Mouse (Mus musculus) adrenal gland, adult 8-10 months (tissue): ENCODE measurements around the gene Abhd14b. TPM values are rescaled to one million over a fixed set of nuclear protein-coding genes. Genes with fewer than 3 reads are reported as not detected.
"Not testable (repeated sequence)": the region's sequence is repeated elsewhere in the genome, so short reads cannot be mapped to it uniquely, and the experiment has no call there.

ENCODE experiments used
- DNase-seq: peaks from one replicate; pipeline ENCODE4 v3.0.0; 2022
- total RNA-seq, 4 experiments: library from RNA; stranded (reverse); gene quantifications; 2 replicates each; pipeline ENCODE4 v1.2.4; 2022

The Abhd14b gene
- total RNA-seq, 4 experiments from 2014 or later = 46.4 to 65.7 (median 49.1) TPM

DNA sequence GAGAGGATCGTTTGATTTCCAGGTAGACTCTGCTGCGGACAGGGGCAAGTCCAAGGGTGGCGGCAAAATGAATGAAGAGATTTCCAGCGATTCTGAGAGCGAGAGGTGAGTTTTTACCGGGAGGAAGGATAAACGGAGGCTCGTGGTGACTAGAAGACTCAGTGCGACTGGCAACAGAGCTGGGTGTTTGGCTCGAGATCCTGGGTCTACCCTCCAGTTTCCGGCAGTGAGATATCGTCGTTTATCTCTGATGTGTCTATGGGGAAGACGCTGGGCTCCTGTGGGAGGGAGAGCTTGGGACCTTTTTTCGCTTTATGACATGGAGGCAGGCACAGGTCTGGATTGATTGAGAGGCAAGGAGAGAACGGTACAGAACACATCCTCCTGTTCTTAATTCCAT is 30.4 kb downstream of the Abhd14b start:
- peak; percentile 5 for DNase-seq

DNA sequence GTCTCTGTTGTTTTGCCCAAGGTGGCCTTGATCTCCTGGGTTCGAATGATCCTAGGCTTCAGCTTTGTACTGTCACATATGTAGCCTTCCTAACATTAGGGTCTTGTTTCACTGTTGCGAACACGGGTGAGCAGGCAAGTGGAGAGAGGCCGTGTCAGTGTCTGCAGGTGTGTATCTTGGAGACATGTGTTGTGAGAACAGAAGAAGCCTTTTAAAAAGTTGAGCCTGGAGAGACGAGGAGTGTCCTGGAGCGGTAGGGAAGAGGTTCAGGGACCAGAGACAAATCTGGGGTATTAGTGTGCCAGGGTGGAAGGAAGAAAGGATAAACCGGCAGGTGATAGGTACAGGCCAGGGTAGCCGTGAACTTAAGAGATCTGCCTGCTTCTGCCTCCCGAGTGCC is 30.8 kb downstream of the Abhd14b start:
- no peak for DNase-seq

DNA sequence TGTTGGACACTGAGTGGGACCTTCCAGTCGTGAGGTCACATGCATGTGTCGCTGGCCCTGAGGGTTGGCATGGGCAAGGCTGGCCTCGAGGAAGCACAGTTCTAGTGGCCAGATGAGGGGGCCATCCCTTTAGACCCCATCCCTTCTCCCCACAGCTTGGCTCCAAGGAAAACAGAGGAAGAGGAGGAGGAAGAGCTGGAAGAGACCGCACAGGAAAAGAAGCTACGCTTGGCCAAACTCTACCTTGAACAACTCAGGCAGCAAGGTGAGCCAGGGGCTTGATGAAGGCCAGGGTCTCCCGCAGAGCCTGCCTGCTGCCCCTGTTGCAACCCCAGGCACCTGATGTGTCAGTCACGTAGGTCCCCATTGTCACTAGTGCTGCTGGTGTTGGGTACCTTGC is 33.3 kb downstream of the Abhd14b start:
- no peak for DNase-seq

DNA sequence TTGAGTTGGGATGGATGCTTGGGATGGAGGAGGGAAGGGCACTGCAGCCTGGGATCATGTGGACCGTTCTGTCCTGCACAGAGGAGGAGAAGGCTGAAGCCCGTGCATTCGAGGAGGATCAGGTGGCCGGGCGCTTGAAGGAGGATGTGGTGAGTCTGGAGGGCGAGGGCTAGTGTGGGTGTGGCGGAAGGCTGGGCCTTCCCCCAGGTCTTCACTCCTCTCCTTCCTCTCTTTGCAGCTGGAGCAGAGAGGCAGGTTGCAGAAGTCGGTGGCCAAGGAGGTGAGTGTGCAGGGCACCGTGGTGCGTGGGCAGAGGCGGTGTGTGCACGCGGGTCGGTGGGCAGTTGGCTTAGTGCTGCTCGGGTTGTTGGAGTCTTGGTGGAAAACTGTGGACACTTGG is 33.8 kb downstream of the Abhd14b start:
- no peak for DNase-seq

DNA sequence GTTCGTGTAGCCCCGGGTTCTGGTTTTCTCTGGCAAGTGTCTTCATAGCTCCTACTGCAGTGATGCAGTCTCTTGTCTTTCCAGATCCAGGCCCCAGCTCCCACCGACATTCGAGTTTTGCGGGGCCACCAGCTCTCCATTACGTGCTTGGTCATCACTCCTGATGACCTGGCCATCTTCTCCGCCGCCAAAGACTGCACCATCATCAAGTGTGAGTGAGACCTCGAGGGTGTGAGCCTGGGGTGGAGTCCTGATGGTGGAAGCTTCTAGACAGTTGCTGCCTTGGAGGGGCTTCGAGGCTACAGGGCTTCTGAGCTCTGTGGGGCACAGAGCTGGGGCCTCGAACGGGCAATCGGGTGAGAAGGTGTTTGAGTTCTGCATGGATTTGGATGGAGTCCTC is 34.4 kb downstream of the Abhd14b start:
- no peak for DNase-seq

DNA sequence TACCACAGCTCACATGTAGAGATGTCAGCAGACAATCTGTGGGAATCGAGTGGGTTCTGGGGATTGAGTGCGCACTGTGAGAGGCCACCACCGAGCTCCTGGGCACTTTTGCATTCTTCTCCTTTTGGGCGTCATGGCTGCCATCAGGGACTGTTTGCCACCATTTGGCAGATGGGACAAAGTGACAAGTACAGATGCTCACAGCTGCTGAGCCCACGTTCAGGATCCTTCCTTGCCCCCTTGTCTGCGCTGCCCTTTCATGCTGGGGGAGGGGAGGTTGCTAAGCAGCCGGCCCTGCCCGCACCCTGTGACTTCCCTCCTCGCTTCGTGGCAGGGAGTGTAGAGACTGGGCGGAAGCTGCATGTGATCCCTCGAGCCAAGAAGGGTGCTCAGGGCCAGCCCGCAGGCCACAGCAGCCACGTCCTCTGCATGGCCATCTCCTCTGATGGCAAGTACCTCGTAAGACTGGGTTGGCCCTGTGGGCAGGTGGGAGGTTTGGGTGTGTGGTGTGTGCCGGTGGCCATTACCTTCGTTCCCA is 35.4 kb downstream of the Abhd14b start:
- no peak for DNase-seq

DNA sequence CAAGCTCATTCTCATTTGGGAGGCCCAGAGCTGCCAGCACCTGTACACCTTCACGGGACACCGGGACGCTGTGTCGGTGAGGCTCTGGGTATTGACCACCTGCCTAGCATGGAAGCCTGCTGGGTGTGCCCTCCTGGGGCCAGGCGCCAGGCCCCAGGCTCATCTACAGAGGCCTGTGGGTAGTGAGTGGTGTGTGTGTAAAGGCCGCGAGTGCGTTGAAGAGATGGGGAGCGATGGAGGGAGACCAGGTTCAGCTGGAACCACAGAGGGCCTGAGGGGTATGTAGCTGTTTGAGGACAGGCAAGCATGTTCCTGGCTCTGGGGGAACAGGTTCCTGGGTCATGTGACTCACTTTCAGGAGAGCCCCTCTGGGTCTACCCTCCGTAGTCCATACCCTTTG is 35.9 kb downstream of the Abhd14b start:
- DNase-seq = no peak

DNA sequence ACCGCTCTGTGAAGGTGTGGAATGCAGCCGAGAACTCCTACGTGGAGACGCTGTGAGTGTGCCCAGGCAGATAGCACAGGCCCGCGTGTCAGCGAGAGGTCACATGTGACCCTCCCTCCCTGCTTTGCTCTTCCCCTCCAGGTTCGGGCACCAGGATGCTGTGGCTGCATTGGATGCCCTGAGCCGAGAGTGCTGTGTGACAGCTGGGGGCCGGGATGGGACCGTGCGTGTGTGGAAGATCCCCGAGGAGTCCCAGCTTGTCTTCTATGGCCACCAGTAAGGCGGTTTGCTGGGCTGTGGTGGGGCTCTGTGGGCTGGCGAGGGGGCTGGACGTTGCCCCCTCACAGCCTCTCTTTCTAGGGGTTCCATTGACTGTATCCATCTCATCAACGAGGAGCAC is 36.3 kb downstream of the Abhd14b start:
- no peak for DNase-seq

DNA sequence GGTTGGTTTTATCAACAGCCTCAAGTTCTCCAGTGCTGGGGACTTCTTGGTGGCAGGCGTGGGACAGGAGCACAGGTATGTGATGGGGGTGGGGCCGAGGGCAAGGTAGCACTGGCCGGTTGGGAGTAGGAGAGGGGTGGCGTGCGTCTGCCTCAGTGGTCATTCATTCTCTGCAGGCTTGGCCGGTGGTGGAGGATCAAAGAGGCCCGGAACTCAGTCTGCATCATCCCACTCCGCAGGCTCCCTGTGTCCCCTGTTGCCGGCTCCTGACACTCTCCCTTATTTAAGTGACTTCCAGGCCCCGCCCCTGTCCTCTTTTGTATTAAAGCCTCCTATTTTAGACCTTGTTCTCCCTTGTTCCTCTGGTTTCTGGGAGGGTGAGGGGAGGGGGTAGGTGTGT is 37.8 kb downstream of the Abhd14b start:
- no peak for DNase-seq

DNA sequence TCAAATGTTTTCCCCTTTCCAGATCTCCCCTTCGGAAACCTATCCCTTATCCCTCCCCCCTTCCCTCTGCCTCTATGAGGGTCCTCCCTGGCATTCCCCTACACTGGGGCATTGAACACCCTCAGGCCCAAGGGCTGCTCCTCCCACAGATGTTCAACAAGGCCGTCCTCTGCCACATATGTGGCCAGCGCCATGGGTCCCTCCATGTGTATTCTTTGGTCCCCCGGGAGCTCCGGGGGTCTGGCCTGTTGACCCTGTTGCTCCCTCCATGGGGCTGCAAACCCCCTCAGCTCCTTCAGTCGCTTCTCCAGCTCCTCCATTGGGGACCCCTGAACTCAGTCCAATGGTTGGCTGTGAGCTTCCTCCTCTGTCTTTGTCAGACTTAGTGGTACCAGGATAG is 40.3 kb downstream of the Abhd14b start:
- DNase-seq = not testable (repeated sequence)

DNA sequence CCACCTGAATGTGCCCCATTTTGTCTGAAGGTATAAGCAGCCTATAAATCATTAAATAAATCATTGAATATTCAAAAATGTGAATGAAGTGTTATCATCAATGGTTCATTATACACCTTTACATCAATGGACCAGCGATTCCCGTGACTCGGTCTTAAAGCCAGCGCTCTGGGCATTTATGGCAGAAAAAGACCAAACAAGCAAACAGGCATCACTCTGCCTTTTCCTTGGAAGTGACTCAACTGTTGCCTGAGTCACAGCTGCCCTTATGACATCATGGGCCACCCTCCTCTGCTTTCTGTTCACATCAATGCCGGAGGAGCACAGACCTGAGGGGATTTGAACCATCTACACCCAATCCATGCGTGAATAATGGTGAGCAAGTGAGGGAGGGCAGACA is 52.4 kb downstream of the Abhd14b start, which contains the start of gene Iqcf1:
Gene Iqcf1, plus strand, starts transcription at position 301 of the 400 bp plus-strand sequence.
- DNase-seq = no peak

DNA sequence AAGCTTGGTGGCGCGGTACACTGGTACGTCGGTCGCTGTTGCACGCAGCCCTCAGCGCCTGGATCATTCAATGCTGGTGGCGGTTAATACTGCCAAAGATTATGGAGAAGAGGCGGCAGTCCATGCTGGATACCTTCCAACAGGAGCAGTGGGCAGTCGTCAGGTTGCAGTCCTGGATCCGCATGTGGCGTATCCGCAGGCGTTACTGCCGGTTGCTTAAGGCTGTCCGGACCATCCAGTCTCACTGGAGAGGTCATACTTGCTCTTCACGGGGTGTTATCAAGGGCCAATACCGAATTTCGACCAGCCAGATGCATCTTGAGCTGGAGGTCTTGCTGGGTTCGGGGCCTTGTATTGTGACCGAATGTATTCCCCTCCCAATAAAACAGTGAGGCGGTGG is 54.6 kb downstream of the Abhd14b start:
- DNase-seq = no peak

Other genes with a start within 250 kb of the Abhd14b start
- gene Ppm1m, start 247.7 kb upstream of the Abhd14b start, total RNA-seq = 100 to 1,000 TPM in 3 of 4 experiments, 10 to 100 TPM in 1; 95.9 to 143 (median 121) TPM
- gene Twf2, start 244.4 kb upstream of the Abhd14b start, total RNA-seq = 100 to 1,000 TPM in 3 of 4 experiments, 10 to 100 TPM in 1; 92.9 to 136 (median 118) TPM
- gene Tlr9, start 224.9 kb upstream of the Abhd14b start, total RNA-seq = 1 to 10 TPM in 3 of 4 experiments, under 1 TPM in 1; 0.98 to 2.7 (median 1.5) TPM
- 1,000 to 10,000 TPM in 3 of 4 experiments, 100 to 1,000 TPM in 1; 739 to 2,154 (median 1,752) TPM for gene Alas1, start 198.8 kb upstream of the Abhd14b start, total RNA-seq
- 1 to 10 TPM; 3.9 to 6.5 (median 5.5) TPM for gene Poc1a, start 166.4 kb upstream of the Abhd14b start, total RNA-seq
- gene Dusp7, start 78.8 kb upstream of the Abhd14b start, total RNA-seq = 10 to 100 TPM; 13.1 to 22.0 (median 18.4) TPM
- gene Rpl29, start 18.0 kb upstream of the Abhd14b start, total RNA-seq = 100 to 1,000 TPM; 369 to 422 (median 377) TPM
- 10 to 100 TPM; 15.4 to 21.4 (median 18.2) TPM for gene Acy1, start 9.1 kb upstream of the Abhd14b start, total RNA-seq
- gene Abhd14a, start 219 bp downstream of the Abhd14b start, total RNA-seq = 10 to 100 TPM; 24.8 to 32.3 (median 26.4) TPM
- gene Pcbp4, start 5.8 kb downstream of the Abhd14b start, total RNA-seq = 10 to 100 TPM; 20.4 to 47.9 (median 34.8) TPM
- gene Gpr62, start 18.5 kb downstream of the Abhd14b start, total RNA-seq = under 1 TPM; 0.28 to 0.62 (median 0.46) TPM
- 10 to 100 TPM; 34.2 to 53.4 (median 35.9) TPM for gene Rrp9, start 28.5 kb downstream of the Abhd14b start, total RNA-seq
- gene Parp3, start 29.5 kb downstream of the Abhd14b start, total RNA-seq = 10 to 100 TPM; 40.6 to 86.0 (median 52.7) TPM
- not detected for gene Iqcf1, start 52.5 kb downstream of the Abhd14b start, total RNA-seq
- gene Iqcf5, start 67.1 kb downstream of the Abhd14b start, total RNA-seq = not detected
- gene Iqcf3, start 114.2 kb downstream of the Abhd14b start, total RNA-seq = not detected
- not detected for gene Iqcf4, start 123.5 kb downstream of the Abhd14b start, total RNA-seq
- gene Iqcf6, start 179.1 kb downstream of the Abhd14b start, total RNA-seq = not detected
- not detected for gene Grm2, start 208.6 kb downstream of the Abhd14b start, total RNA-seq
- 100 to 1,000 TPM; 123 to 161 (median 141) TPM for gene Tex264, start 238.5 kb downstream of the Abhd14b start, total RNA-seq